Mouse (Mus musculus): ENCODE measurements around the gene Rgs3. TPM values are rescaled to one million over a fixed set of nuclear protein-coding genes. Genes with fewer than 3 reads are reported as not detected.

Gene Rgs3
- polyA plus RNA-seq, 1 experiment from 2014 or later, result 35.4 TPM

- H3K4me1 ChIP-seq, result peaks cover 61% of the 10 kb centered on the region
- H3K4me3 ChIP-seq, result peak overlapping the region; percentile 34
- no peaks in the 10 kb centered on the region for H3K27me3 ChIP-seq (replicated peaks; ENCODE audit: low read depth, poor library complexity, severe bottlenecking)
- no peaks in the 10 kb centered on the region for H3K36me3 ChIP-seq (replicated peaks)
- DNase-seq (ENCODE audit: low spot score), result peak; percentile 39
- no peaks in the 10 kb centered on the region for H3K9me3 ChIP-seq
- WGBS, result 13% methylated on average over 14 of the region's 14 CpGs
- peak overlapping the region; percentile 85 for H3K27ac ChIP-seq (replicated peaks)
Measured at GRCm38 (mm10) chr4:62659861-62660553, 100.4 kb downstream of the Rgs3 start.

- DNase-seq (ENCODE audit: low spot score), result peak; percentile 89
- Histone ChIP-seq H3K9me3 (no peaks in the 10 kb centered on the region), H3K27ac (replicated peaks) (peak overlapping the region; percentile 85), H3K4me3 (peak overlapping the region; percentile 34), H3K36me3 (replicated peaks) (no peaks in the 10 kb centered on the region), H3K4me1 (peaks cover 60% of the 10 kb centered on the region), H3K27me3 (replicated peaks; ENCODE audit: low read depth, poor library complexity, severe bottlenecking) (no peaks in the 10 kb centered on the region)
- WGBS, result 2% methylated on average over 3 of the region's 3 CpGs
Measured at GRCm38 (mm10) chr4:62660554-62660864, 100.9 kb downstream of the Rgs3 start.

- no peak overlapping the region for H3K4me3 ChIP-seq
- no peaks in the 10 kb centered on the region for H3K27me3 ChIP-seq (replicated peaks; ENCODE audit: low read depth, poor library complexity, severe bottlenecking)
- H3K9me3 ChIP-seq, result no peaks in the 10 kb centered on the region
- H3K36me3 ChIP-seq (replicated peaks), result no peaks in the 10 kb centered on the region
- H3K27ac ChIP-seq (replicated peaks), result peak overlapping the region; percentile 85
- DNase-seq (ENCODE audit: low spot score), result no peak
- H3K4me1 ChIP-seq, result peaks cover 56% of the 10 kb centered on the region
- WGBS, result 64% methylated on average over 8 of the region's 8 CpGs
Measured at GRCm38 (mm10) chr4:62661311-62661849, 101.7 kb downstream of the Rgs3 start.

DNA sequence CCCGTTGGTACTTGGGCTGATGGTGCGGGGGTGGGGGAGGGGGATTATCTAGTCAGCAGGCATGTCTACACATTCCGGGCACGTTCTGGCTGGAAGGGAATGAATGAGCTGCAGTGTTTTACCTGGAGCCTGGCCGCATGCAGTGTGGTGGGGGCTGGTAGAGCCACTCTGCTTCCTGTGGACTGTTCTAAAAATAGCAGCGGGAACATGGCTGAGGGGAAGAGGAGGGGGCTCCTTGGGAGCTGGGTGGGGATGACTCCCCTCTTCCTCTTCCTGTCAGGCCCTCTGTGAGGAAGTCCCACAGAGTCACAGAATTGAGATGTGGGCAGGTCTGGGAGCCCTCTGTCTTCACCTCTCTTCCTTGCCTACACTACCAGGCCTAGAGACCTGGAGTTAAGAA lies 103.7 kb downstream of the Rgs3 start:
- Histone ChIP-seq H3K27ac (replicated peaks) (peak overlapping the region; percentile 80), H3K36me3 (replicated peaks) (no peaks in the 10 kb centered on the region), H3K4me1 (peaks cover 56% of the 10 kb centered on the region), H3K4me3 (peak overlapping the region; percentile 19), H3K9me3 (no peaks in the 10 kb centered on the region), H3K27me3 (replicated peaks; ENCODE audit: low read depth, poor library complexity, severe bottlenecking) (no peaks in the 10 kb centered on the region)
- WGBS, result 10% methylated on average over 6 of the region's 6 CpGs
- peak; percentile 74 for DNase-seq (ENCODE audit: low spot score)

GRCm38 (mm10) chr4:62665842-62666241 lies 106.2 kb downstream of the Rgs3 start:
- Histone ChIP-seq H3K4me1 (peaks cover 46% of the 10 kb centered on the region), H3K27ac (replicated peaks) (no peak overlapping the region), H3K27me3 (replicated peaks; ENCODE audit: low read depth, poor library complexity, severe bottlenecking) (no peaks in the 10 kb centered on the region), H3K4me3 (no peak overlapping the region), H3K36me3 (replicated peaks) (no peaks in the 10 kb centered on the region), H3K9me3 (no peaks in the 10 kb centered on the region)
- no peak for DNase-seq (ENCODE audit: low spot score)
- 76% methylated on average over 2 of the region's 2 CpGs for WGBS

DNA sequence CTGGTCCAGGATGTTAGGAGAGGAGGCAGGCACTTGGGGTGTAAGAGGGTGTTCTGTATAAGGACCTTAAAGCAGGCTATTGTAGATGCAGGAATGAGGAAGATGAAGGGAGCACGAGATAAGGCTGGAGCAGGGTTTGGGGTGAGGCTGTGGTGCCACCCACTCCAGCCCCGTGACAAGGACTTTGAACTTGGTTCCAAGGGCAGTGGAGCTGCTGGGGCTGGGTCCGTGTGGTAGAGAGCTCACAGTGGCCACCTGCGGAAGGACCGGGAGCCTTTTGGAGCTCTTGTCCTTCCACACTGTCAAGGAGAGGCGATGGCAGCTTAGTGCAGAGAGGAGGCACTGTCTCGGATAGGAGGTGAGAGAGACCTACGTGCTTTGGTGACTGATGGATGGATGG lies 109.0 kb downstream of the Rgs3 start:
- Histone ChIP-seq H3K27ac (replicated peaks) (0 out of 2 replicates have a peak overlapping the region, but pooled peaks have one; percentile 4), H3K4me1 (peaks cover 25% of the 10 kb centered on the region), H3K27me3 (replicated peaks; ENCODE audit: low read depth, poor library complexity, severe bottlenecking) (no peaks in the 10 kb centered on the region), H3K4me3 (no peak overlapping the region), H3K36me3 (replicated peaks) (no peaks in the 10 kb centered on the region), H3K9me3 (no peaks in the 10 kb centered on the region)
- no peak for DNase-seq (ENCODE audit: low spot score)
- 87% methylated on average over 8 of the region's 8 CpGs for WGBS

GRCm38 (mm10) chr4:62669094-62670071 lies 109.7 kb downstream of the Rgs3 start:
- peak overlapping the region; percentile 61; the same call in 1 of the 2 replicates for H3K27ac ChIP-seq (replicated peaks)
- 84% methylated on average over 13 of the region's 13 CpGs for WGBS

GRCm38 (mm10) chr4:62673531-62674030 lies 113.9 kb downstream of the Rgs3 start:
- H3K27ac ChIP-seq (replicated peaks), result peak overlapping the region; percentile 90
- peaks cover 67% of the 10 kb centered on the region for H3K4me1 ChIP-seq
- peak overlapping the region; percentile 70 for H3K4me3 ChIP-seq
- DNase-seq (ENCODE audit: low spot score), result peak; percentile 72
- H3K9me3 ChIP-seq, result no peaks in the 10 kb centered on the region
- peaks cover 8% of the 10 kb centered on the region; the same call in 1 of the 2 replicates for H3K36me3 ChIP-seq (replicated peaks)
- no peaks in the 10 kb centered on the region for H3K27me3 ChIP-seq (replicated peaks; ENCODE audit: low read depth, poor library complexity, severe bottlenecking)
- WGBS, result under 1% methylated on average over 9 of the region's 9 CpGs

More at GRCm38 (mm10) chr4:62669094-62670071, 109.7 kb downstream of the Rgs3 start:
- Histone ChIP-seq H3K9me3 (no peaks in the 10 kb centered on the region), H3K4me1 (peaks cover 26% of the 10 kb centered on the region), H3K4me3 (no peak overlapping the region), H3K27me3 (replicated peaks; ENCODE audit: low read depth, poor library complexity, severe bottlenecking) (no peaks in the 10 kb centered on the region), H3K36me3 (replicated peaks) (no peaks in the 10 kb centered on the region)
- DNase-seq (ENCODE audit: low spot score), result no peak

DNA sequence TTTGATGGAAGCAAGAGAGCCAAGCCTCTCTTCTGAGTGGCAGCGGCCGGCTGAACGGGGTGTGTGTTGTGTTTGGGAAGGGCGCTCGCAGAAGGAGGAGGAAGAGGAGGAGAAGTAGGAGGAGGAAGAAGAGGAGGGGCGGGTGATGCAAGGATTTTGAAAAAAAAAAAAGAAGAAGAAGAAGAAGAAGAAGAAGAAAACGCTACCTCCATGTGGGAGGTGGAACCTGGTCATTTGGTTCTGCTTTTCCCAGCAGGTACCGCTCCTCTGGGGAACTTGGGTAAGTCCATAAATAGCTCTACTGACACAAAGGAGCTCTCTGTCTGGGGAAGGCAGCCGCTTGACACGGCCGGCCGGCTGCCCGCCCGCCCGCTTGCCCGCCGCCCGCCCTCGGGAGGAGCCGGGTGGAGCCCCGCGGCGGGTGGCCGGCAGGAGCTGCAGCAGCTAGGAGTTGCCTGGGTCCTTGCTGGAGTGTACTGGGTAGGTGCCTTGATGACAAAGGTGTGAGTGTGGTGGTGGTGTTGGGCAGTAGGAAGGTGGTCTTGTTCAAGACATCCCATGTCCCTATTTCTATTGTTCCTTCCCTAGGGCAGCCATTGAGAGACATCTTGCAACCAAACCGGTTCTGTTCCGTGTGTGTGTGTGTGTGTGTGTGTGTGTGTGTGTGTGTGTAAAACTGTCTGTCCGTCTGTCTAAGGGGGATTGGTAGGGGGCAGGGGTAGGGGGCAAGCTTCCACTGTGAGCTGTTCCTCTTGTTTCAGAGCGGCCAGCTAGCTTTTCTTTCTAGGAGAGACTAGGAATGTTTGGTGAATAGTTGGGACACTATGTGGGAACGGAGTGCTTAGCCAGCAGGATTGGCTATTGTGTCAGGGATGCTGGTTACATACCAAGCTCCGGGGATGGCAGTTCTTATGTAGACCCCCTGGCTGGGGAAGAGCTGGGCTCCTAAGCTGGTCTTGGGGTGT lies 114.7 kb downstream of the Rgs3 start:
- 2% methylated on average over 30 of the region's 30 CpGs for WGBS
- peak overlapping the region; percentile 70 for H3K4me3 ChIP-seq
- DNase-seq (ENCODE audit: low spot score), result peak; percentile 72
- no peaks in the 10 kb centered on the region for H3K9me3 ChIP-seq
- peaks cover 62% of the 10 kb centered on the region for H3K4me1 ChIP-seq
- peak overlapping the region; percentile 90 for H3K27ac ChIP-seq (replicated peaks)
- H3K36me3 ChIP-seq (replicated peaks), result peaks cover 8% of the 10 kb centered on the region; the same call in 1 of the 2 replicates
- H3K27me3 ChIP-seq (replicated peaks; ENCODE audit: low read depth, poor library complexity, severe bottlenecking), result no peaks in the 10 kb centered on the region

DNA sequence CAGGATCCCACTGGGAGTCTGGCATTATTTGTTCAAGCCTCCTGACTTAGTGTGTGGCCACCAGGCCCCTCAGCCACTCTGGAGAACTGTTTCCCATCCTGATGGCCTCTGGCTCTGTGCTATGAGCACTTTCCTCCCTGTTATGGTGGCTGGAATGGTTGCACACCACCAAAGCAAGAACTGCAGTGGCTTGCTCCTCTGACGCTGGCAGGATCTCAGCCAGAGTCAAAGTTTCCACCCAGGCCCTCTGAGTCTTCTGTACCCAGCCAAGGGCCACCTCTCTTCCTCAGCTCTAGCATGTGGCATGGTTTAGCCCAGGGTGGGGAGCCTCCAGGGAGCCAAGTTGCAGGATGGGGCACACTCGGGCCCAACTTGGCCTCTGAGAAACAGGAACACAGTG lies 115.7 kb downstream of the Rgs3 start:
- Histone ChIP-seq H3K9me3 (no peaks in the 10 kb centered on the region), H3K27me3 (replicated peaks; ENCODE audit: low read depth, poor library complexity, severe bottlenecking) (no peaks in the 10 kb centered on the region), H3K4me3 (peak overlapping the region; percentile 70), H3K36me3 (replicated peaks) (peaks cover 12% of the 10 kb centered on the region), H3K27ac (replicated peaks) (peak overlapping the region; percentile 90), H3K4me1 (peaks cover 57% of the 10 kb centered on the region)
- no peak for DNase-seq (ENCODE audit: low spot score)
- WGBS, result 75% methylated on average over 2 of the region's 2 CpGs

DNA sequence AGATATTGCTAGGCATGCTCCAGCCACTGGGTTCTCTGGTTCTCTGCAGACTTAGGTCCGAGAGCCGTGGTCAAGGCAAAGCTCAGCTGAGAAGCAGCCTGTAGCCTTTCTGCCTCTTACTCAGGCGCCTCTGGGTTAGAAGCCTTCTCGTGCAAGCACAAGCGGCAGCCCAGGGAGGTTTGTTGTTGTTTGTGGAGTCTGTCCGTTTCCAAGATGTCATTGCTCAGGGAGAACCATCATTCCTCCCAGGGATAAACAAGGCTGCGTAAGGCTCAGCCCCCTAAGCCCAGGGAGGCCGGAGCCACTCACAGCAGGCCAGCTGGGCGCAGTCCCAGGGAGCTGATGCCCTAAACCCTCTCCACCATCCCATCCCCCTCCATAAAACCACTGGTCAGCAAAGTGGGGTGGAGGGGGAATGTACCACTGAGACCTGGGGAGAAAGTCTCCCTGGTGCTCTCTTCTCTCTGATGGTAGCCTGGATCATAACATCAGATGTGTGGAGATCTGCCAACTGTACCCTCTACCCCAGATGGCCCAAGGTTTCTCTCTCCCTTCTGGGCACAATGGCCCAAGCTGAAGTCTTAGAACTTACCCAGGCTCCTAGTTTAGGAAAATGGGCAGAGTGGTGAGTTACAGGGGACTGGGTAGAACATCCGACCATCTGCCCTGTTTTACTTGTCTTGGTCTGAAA lies 117.5 kb downstream of the Rgs3 start:
- peaks cover 28% of the 10 kb centered on the region for H3K36me3 ChIP-seq (replicated peaks)
- H3K4me3 ChIP-seq, result peak overlapping the region; percentile 70; the same call in 1 of the 2 replicates
- peaks cover 69% of the 10 kb centered on the region for H3K4me1 ChIP-seq
- DNase-seq (ENCODE audit: low spot score), result no peak
- H3K27ac ChIP-seq (replicated peaks), result peak overlapping the region; percentile 46; the same call in 1 of the 2 replicates
- H3K27me3 ChIP-seq (replicated peaks; ENCODE audit: low read depth, poor library complexity, severe bottlenecking), result no peaks in the 10 kb centered on the region
- 60% methylated on average over 10 of the region's 10 CpGs for WGBS
- H3K9me3 ChIP-seq, result no peaks in the 10 kb centered on the region

All from embryonic facial prominence, embryonic 10.5 days (tissue).